Mouse (Mus musculus): Measurements from ENCODE around the gene Nxpe3. TPM values are rescaled to one million over a fixed set of nuclear protein-coding genes. Genes with fewer than 3 reads are reported as not detected.
A peak's percentile ranks its signal among the peaks of the same experiment; 100 is the strongest.

The Nxpe3 gene
- polyA plus RNA-seq, 1 experiment from 2014 or later: 0.45 TPM

- Histone ChIP-seq H3K27ac (no peak overlapping the region), H3K9ac (no peak overlapping the region), H3K27me3 (no peaks in the 10 kb centered on the region), H3K36me3 (peaks cover 25% of the 10 kb centered on the region), H3K4me1 (replicated peaks) (no peaks in the 10 kb centered on the region), H3K9me3 (replicated peaks) (no peaks in the 10 kb centered on the region), H3K4me2 (no peak overlapping the region), H3K4me3 (no peak overlapping the region)
- no peak for ATAC-seq (replicated peaks; ENCODE audit: insufficient number of reproducible peaks, insufficient read depth, low FRiP score, low read depth)
- WGBS: 83% methylated on average over 25 of the region's 25 CpGs
Observed at GRCm38 (mm10) chr16:55905370-55905769, 10.3 kb upstream of the Nxpe3 start.

- Histone ChIP-seq H3K9me3 (replicated peaks) (no peaks in the 10 kb centered on the region), H3K4me2 (no peak overlapping the region), H3K4me3 (no peak overlapping the region), H3K27ac (no peak overlapping the region), H3K36me3 (peaks cover 16% of the 10 kb centered on the region), H3K4me1 (replicated peaks) (peaks cover 4% of the 10 kb centered on the region; the same call in 1 of the 2 replicates), H3K9ac (no peak overlapping the region), H3K27me3 (no peaks in the 10 kb centered on the region)
- ATAC-seq (replicated peaks; ENCODE audit: insufficient number of reproducible peaks, insufficient read depth, low FRiP score, low read depth): no peak
- WGBS: 80% methylated on average over 14 of the region's 14 CpGs
Observed at GRCm38 (mm10) chr16:55901839-55902756, 7.0 kb upstream of the Nxpe3 start.

GRCm38 (mm10) chr16:55898385-55899002, 3.4 kb upstream of the Nxpe3 start:
- no peak overlapping the region for H3K4me2 ChIP-seq
- no peaks in the 10 kb centered on the region for H3K9me3 ChIP-seq (replicated peaks)
- 57% methylated on average over 9 of the region's 9 CpGs for WGBS
- no peak overlapping the region for H3K4me3 ChIP-seq
- no peaks in the 10 kb centered on the region for H3K36me3 ChIP-seq
- ATAC-seq (replicated peaks; ENCODE audit: insufficient number of reproducible peaks, insufficient read depth, low FRiP score, low read depth): no peak
- H3K27ac ChIP-seq: no peak overlapping the region
- H3K27me3 ChIP-seq: no peaks in the 10 kb centered on the region
- H3K9ac ChIP-seq: no peak overlapping the region
- peaks cover 21% of the 10 kb centered on the region for H3K4me1 ChIP-seq (replicated peaks)

GRCm38 (mm10) chr16:55895651-55896095, 588 bp upstream of the Nxpe3 start:
- peak overlapping the region; percentile 88 for H3K4me2 ChIP-seq
- H3K36me3 ChIP-seq: no peaks in the 10 kb centered on the region
- no peak for ATAC-seq (replicated peaks; ENCODE audit: insufficient number of reproducible peaks, insufficient read depth, low FRiP score, low read depth)
- H3K27me3 ChIP-seq: no peaks in the 10 kb centered on the region
- 1% methylated on average over 9 of the region's 9 CpGs for WGBS
- no peaks in the 10 kb centered on the region for H3K9me3 ChIP-seq (replicated peaks)
- peaks cover 24% of the 10 kb centered on the region for H3K4me1 ChIP-seq (replicated peaks)
- peak overlapping the region; percentile 83 for H3K4me3 ChIP-seq
- H3K9ac ChIP-seq: peak overlapping the region; percentile 70
- H3K27ac ChIP-seq: peak overlapping the region; percentile 74

- WGBS: 0% methylated on average over 4 of the region's 4 CpGs
- H3K36me3 ChIP-seq: no peaks in the 10 kb centered on the region
- no peaks in the 10 kb centered on the region for H3K9me3 ChIP-seq (replicated peaks)
- H3K9ac ChIP-seq: peak overlapping the region; percentile 70
- H3K4me1 ChIP-seq (replicated peaks): peaks cover 24% of the 10 kb centered on the region
- peak overlapping the region; percentile 83 for H3K4me3 ChIP-seq
- peak overlapping the region; percentile 88 for H3K4me2 ChIP-seq
- H3K27me3 ChIP-seq: no peaks in the 10 kb centered on the region
- H3K27ac ChIP-seq: peak overlapping the region; percentile 74; the same call in 1 of the 2 replicates
- ATAC-seq (replicated peaks; ENCODE audit: insufficient number of reproducible peaks, insufficient read depth, low FRiP score, low read depth): no peak
Observed at GRCm38 (mm10) chr16:55894536-55894892, 571 bp downstream of the Nxpe3 start.

- no peaks in the 10 kb centered on the region for H3K27me3 ChIP-seq
- no peak overlapping the region for H3K27ac ChIP-seq
- H3K4me3 ChIP-seq: peak overlapping the region; percentile 83; the same call in 1 of the 2 replicates
- no peaks in the 10 kb centered on the region for H3K36me3 ChIP-seq
- ATAC-seq (replicated peaks; ENCODE audit: insufficient number of reproducible peaks, insufficient read depth, low FRiP score, low read depth): no peak
- peak overlapping the region; percentile 88; the same call in 1 of the 2 replicates for H3K4me2 ChIP-seq
- peaks cover 25% of the 10 kb centered on the region for H3K4me1 ChIP-seq (replicated peaks)
- no peak overlapping the region for H3K9ac ChIP-seq
- no peaks in the 10 kb centered on the region for H3K9me3 ChIP-seq (replicated peaks)
- 44% methylated on average over 8 of the region's 8 CpGs for WGBS
Observed at GRCm38 (mm10) chr16:55893410-55894107, 1.5 kb downstream of the Nxpe3 start.

GRCm38 (mm10) chr16:55892484-55892883, 2.6 kb downstream of the Nxpe3 start:
- Histone ChIP-seq H3K9ac (no peak overlapping the region), H3K9me3 (replicated peaks) (no peaks in the 10 kb centered on the region), H3K36me3 (no peaks in the 10 kb centered on the region), H3K27ac (no peak overlapping the region), H3K4me2 (no peak overlapping the region), H3K4me3 (no peak overlapping the region), H3K4me1 (replicated peaks) (peaks cover 23% of the 10 kb centered on the region), H3K27me3 (no peaks in the 10 kb centered on the region)
- 58% methylated on average over 6 of the region's 7 CpGs for WGBS
- no peak for ATAC-seq (replicated peaks; ENCODE audit: insufficient number of reproducible peaks, insufficient read depth, low FRiP score, low read depth)

GRCm38 (mm10) chr16:55891346-55891745, 3.7 kb downstream of the Nxpe3 start:
- H3K4me2 ChIP-seq: no peak overlapping the region
- H3K4me1 ChIP-seq (replicated peaks): peaks cover 23% of the 10 kb centered on the region
- ATAC-seq (replicated peaks; ENCODE audit: insufficient number of reproducible peaks, insufficient read depth, low FRiP score, low read depth): no peak
- no peak overlapping the region for H3K9ac ChIP-seq
- H3K27ac ChIP-seq: no peak overlapping the region
- WGBS: 91% methylated on average over 7 of the region's 7 CpGs
- no peaks in the 10 kb centered on the region for H3K9me3 ChIP-seq (replicated peaks)
- no peak overlapping the region for H3K4me3 ChIP-seq
- no peaks in the 10 kb centered on the region for H3K27me3 ChIP-seq
- H3K36me3 ChIP-seq: no peaks in the 10 kb centered on the region

GRCm38 (mm10) chr16:55890346-55891136, 4.5 kb downstream of the Nxpe3 start:
- WGBS: 76% methylated on average over 19 of the region's 19 CpGs
- Histone ChIP-seq H3K4me1 (replicated peaks) (peaks cover 17% of the 10 kb centered on the region), H3K36me3 (no peaks in the 10 kb centered on the region), H3K4me3 (no peak overlapping the region), H3K27me3 (no peaks in the 10 kb centered on the region), H3K9ac (no peak overlapping the region), H3K27ac (no peak overlapping the region), H3K9me3 (replicated peaks) (no peaks in the 10 kb centered on the region), H3K4me2 (no peak overlapping the region)
- no peak for ATAC-seq (replicated peaks; ENCODE audit: insufficient number of reproducible peaks, insufficient read depth, low FRiP score, low read depth)

GRCm38 (mm10) chr16:55889451-55889850, 5.6 kb downstream of the Nxpe3 start:
- Histone ChIP-seq H3K4me3 (no peak overlapping the region), H3K4me1 (replicated peaks) (peaks cover 11% of the 10 kb centered on the region), H3K4me2 (no peak overlapping the region), H3K27me3 (no peaks in the 10 kb centered on the region), H3K9me3 (replicated peaks) (no peaks in the 10 kb centered on the region), H3K36me3 (no peaks in the 10 kb centered on the region), H3K9ac (no peak overlapping the region), H3K27ac (no peak overlapping the region)
- WGBS: 79% methylated on average over 3 of the region's 3 CpGs
- no peak for ATAC-seq (replicated peaks; ENCODE audit: insufficient number of reproducible peaks, insufficient read depth, low FRiP score, low read depth)
